Mouse (Mus musculus): ENCODE results near the gene Neurl1b. TPM values are rescaled to one million over a fixed set of nuclear protein-coding genes. Genes with fewer than 3 reads are reported as not detected.

Neurl1b gene
- polyA plus RNA-seq, 1 experiment from 2014 or later: 1.8 TPM

DNA sequence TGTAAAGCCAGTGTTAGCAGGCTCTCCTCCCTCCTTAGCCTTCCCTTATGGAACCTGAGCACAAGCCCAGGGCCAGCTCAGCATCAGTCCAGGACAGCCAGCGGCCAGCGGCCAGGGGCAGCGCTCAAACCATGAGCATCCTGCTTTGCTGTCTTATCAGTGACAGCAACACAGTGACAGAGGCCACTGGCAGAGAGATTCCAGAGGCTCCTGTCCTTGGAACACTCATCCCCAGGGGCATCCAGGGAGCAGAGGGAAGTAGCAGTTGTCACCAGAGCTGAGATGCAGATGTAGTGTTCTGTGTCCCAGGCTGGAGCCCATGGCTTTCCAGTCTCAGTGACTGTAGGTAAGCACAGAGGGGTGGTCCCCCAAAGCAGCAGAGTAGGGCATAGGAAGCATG, 32.5 kb upstream of the Neurl1b start:
- H3K4me2 ChIP-seq (replicated peaks): no peak overlapping the region
- H3K4me1 ChIP-seq (replicated peaks): peaks cover 45% of the 10 kb centered on the region
- ATAC-seq: no peak
- H3K4me3 ChIP-seq (replicated peaks): no peak overlapping the region
- H3K9me3 ChIP-seq: no peaks in the 10 kb centered on the region
- H3K36me3 ChIP-seq: no peaks in the 10 kb centered on the region
- no peak overlapping the region for H3K9ac ChIP-seq
- 63% methylated on average over 3 of the region's 3 CpGs for WGBS
- peak overlapping the region; percentile 86 for H3K27ac ChIP-seq
- no peaks in the 10 kb centered on the region for H3K27me3 ChIP-seq (replicated peaks)

DNA sequence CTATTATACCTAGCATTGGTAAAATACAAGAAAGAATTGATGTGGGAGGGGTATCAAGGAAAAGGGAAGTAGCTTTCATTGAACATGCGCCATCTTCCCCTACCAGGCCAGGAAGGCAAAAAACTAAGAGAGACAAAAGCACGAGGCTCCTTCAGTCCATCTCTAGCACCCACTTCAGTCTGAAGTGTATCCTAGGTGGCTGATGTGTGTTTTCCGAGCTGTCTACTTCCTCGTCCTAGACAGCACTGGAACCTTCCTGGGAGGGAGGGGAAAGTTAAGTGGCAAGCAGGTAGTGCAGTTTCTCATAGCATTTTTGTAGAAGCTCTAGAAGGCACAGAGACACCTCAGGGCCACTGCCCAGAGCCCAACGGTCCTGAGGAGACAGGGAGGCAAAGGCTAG, 31.9 kb upstream of the Neurl1b start:
- peak overlapping the region; percentile 86; the same call in 1 of the 2 replicates for H3K27ac ChIP-seq
- no peak overlapping the region for H3K4me3 ChIP-seq (replicated peaks)
- no peaks in the 10 kb centered on the region for H3K36me3 ChIP-seq
- 69% methylated on average over 5 of the region's 5 CpGs for WGBS
- peaks cover 47% of the 10 kb centered on the region for H3K4me1 ChIP-seq (replicated peaks)
- no peak overlapping the region for H3K4me2 ChIP-seq (replicated peaks)
- no peak for ATAC-seq
- H3K9ac ChIP-seq: no peak overlapping the region
- H3K9me3 ChIP-seq: no peaks in the 10 kb centered on the region
- H3K27me3 ChIP-seq (replicated peaks): no peaks in the 10 kb centered on the region

DNA sequence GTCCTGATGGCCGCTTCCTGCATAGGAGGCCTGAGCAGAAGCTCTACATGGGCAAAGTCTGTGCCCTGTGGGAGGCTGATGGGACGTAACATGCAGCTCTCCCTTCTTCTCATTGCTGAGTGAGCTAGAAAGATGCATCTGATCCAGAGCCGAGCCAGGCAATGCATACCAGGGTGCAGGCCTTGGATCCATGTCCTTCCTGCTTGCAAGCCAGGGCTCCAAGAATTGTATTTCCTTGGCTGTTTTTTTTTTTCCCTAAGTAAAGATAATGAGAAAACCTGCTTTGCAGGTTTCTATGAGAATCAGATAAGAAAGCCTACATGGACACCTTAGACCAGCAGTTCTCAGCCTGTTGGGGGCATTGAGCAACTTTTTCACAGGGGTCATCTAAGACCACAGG, 30.5 kb upstream of the Neurl1b start:
- peak overlapping the region; percentile 41 for H3K27ac ChIP-seq
- 81% methylated on average over 3 of the region's 3 CpGs for WGBS
- H3K4me2 ChIP-seq (replicated peaks): no peak overlapping the region
- H3K27me3 ChIP-seq (replicated peaks): no peaks in the 10 kb centered on the region
- peaks cover 47% of the 10 kb centered on the region for H3K4me1 ChIP-seq (replicated peaks)
- H3K9ac ChIP-seq: no peak overlapping the region
- ATAC-seq: peak; percentile 40
- H3K36me3 ChIP-seq: no peaks in the 10 kb centered on the region
- H3K9me3 ChIP-seq: no peaks in the 10 kb centered on the region
- H3K4me3 ChIP-seq (replicated peaks): no peak overlapping the region

DNA sequence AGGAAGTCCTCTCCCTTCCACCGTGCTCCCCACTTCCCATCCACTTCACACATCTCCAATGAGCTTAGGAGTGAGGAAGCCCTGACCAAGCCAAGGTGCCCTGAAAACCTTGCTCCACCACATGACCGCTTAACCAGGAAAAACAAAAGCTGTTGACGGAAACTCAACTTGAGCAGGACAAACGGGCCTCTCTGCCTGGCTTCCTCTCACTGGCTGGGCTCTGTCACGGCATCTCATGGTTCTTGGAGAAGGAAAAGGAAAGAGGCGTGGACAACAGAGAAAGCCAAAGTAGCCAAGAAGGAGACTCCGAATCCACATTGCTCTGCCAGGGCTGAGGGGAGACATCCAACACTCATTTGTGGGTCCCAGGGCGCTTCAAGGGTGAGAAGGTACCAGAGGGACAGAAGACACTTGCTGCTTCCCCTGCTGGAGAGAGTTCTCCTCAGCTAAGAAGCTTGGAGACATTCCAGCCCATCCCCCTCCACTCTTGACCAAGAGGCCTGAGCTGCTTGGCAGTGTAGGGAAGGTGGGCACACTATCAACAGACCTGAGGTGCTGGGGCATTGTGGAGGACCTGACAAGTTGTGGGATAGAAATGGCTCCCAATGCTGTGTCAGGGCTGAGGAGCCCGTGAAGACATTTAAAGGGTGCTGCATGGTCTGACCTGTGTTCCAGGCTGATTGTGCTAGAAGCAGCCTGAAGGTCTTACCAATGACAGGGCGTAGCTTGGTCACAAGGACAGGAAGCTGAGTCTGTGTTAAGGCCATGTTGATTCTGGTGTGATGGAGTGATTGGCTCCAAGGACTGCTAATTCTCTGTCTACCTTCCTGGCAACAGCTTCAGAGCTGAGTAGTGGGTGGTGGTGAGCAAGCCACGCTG, 29.1 kb upstream of the Neurl1b start:
- H3K4me2 ChIP-seq (replicated peaks): no peak overlapping the region
- no peaks in the 10 kb centered on the region for H3K36me3 ChIP-seq
- WGBS: 85% methylated on average over 11 of the region's 11 CpGs
- H3K4me3 ChIP-seq (replicated peaks): no peak overlapping the region
- H3K27ac ChIP-seq: peak overlapping the region; percentile 29; the same call in 1 of the 2 replicates
- H3K9me3 ChIP-seq: no peaks in the 10 kb centered on the region
- peaks cover 41% of the 10 kb centered on the region for H3K4me1 ChIP-seq (replicated peaks)
- no peak for ATAC-seq
- no peak overlapping the region for H3K9ac ChIP-seq
- no peaks in the 10 kb centered on the region for H3K27me3 ChIP-seq (replicated peaks)

DNA sequence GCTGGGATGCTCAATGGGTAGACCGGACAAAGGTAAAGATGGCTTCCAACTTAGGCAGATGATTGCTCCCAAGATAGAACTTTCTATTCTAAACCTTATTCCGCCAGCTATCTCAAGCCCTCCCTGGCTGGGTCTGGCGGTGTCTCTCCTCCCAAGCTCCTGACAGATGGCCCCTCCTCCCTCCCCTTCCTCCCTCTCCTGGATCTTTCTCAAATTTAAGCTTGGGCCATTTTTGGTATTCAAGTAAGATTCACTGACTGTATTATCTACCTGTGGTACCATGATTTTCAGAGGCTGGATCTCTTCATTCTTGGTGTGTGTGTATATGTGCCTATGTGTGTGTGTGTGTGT, 28.5 kb upstream of the Neurl1b start:
- H3K36me3 ChIP-seq: no peaks in the 10 kb centered on the region
- no peak overlapping the region for H3K27ac ChIP-seq
- no peaks in the 10 kb centered on the region for H3K9me3 ChIP-seq
- H3K27me3 ChIP-seq (replicated peaks): no peaks in the 10 kb centered on the region
- 91% methylated on average over 3 of the region's 3 CpGs for WGBS
- ATAC-seq: no peak
- H3K4me2 ChIP-seq (replicated peaks): no peak overlapping the region
- no peak overlapping the region for H3K4me3 ChIP-seq (replicated peaks)
- H3K9ac ChIP-seq: no peak overlapping the region
- H3K4me1 ChIP-seq (replicated peaks): peaks cover 35% of the 10 kb centered on the region

DNA sequence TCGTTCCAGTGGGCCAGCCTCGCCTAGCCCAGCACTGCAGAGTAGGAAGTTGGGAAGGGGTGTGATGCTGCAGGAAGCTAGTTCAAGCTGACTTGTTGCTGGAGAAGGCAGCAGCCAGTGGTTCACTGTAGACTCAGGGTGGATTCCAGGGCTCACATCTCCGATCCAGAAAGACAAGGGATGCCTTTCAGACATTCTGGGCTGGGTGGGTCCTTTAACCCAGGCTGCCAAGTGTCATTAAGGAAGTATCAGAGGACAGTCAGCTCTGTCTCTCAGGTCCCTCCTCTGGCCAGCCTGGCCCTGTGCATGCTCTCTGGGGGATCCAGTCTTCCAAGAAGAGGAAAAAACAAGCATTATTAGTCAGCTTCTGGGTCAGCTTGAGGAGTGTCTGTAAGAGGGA, 26.5 kb upstream of the Neurl1b start:
- Histone ChIP-seq H3K4me1 (replicated peaks) (0 out of 2 replicates have a peak, but pooled peaks cover 18% of the 10 kb centered on the region), H3K27ac (no peak overlapping the region), H3K4me2 (replicated peaks) (no peak overlapping the region), H3K4me3 (replicated peaks) (no peak overlapping the region), H3K27me3 (replicated peaks) (no peaks in the 10 kb centered on the region), H3K9me3 (no peaks in the 10 kb centered on the region), H3K36me3 (no peaks in the 10 kb centered on the region), H3K9ac (no peak overlapping the region)
- 60% methylated on average over 3 of the region's 3 CpGs for WGBS
- no peak for ATAC-seq

GRCm38 (mm10) chr17:26389241-26389640, 25.4 kb upstream of the Neurl1b start:
- no peak for ATAC-seq
- no peaks in the 10 kb centered on the region for H3K36me3 ChIP-seq
- no peaks in the 10 kb centered on the region for H3K27me3 ChIP-seq (replicated peaks)
- 0 out of 2 replicates have a peak, but pooled peaks cover 10% of the 10 kb centered on the region for H3K4me1 ChIP-seq (replicated peaks)
- no peak overlapping the region for H3K4me3 ChIP-seq (replicated peaks)
- 84% methylated on average over 9 of the region's 9 CpGs for WGBS
- H3K27ac ChIP-seq: no peak overlapping the region
- no peak overlapping the region for H3K4me2 ChIP-seq (replicated peaks)
- no peaks in the 10 kb centered on the region for H3K9me3 ChIP-seq
- no peak overlapping the region for H3K9ac ChIP-seq

DNA sequence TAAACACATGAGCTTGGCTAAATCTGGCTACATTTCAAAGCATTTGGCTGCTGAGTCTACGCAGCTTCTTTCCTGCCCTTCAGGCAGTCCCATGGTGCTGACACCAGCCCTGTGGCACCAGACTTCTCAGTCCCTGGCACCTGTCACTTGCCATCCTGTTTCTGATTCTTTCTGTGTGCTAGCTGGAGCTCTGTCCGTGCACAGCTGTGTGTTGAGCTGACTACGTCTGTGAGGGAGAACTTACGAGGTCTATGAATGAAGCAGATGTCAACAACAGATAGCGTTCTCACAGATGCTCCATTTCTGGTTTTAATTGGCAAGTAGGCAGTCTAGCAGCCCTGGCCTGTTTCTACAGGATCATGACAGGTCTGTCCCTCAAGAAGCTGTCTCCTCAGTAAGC, 24.0 kb upstream of the Neurl1b start:
- Histone ChIP-seq H3K36me3 (no peaks in the 10 kb centered on the region), H3K27ac (no peak overlapping the region), H3K4me1 (replicated peaks) (0 out of 2 replicates have a peak, but pooled peaks cover 10% of the 10 kb centered on the region), H3K4me2 (replicated peaks) (no peak overlapping the region), H3K4me3 (replicated peaks) (no peak overlapping the region), H3K9ac (no peak overlapping the region), H3K27me3 (replicated peaks) (no peaks in the 10 kb centered on the region), H3K9me3 (no peaks in the 10 kb centered on the region)
- no peak for ATAC-seq
- 52% methylated on average over 5 of the region's 5 CpGs for WGBS

DNA sequence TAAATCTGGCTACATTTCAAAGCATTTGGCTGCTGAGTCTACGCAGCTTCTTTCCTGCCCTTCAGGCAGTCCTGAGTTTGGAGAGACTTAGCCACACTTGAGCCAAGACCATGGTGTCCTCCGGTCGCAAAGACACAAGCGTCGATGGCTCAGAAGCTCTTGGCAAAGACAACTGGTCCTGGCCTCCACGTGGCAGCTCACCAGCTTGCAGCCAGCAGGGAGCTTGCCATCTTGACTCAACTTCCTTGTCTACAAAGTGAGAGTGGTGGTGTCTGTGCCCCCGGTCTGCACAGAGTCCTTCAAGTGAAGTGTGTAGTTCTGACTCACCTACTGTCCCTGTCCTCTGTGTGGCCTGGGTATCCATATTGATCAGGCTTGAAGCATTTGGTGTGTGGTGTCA, 22.3 kb upstream of the Neurl1b start:
- no peaks in the 10 kb centered on the region for H3K9me3 ChIP-seq
- WGBS: 85% methylated on average over 7 of the region's 7 CpGs
- no peak for ATAC-seq

GRCm38 (mm10) chr17:26396765-26397164, 17.9 kb upstream of the Neurl1b start:
- ATAC-seq: peak; percentile 50; the same call in 1 of the 2 replicates
- 33% methylated on average over 3 of the region's 3 CpGs for WGBS

More for the DNA sequence above, 22.3 kb upstream of the Neurl1b start:
- Histone ChIP-seq H3K4me1 (replicated peaks) (peaks cover 10% of the 10 kb centered on the region; the same call in 1 of the 2 replicates), H3K4me2 (replicated peaks) (no peak overlapping the region), H3K9ac (no peak overlapping the region), H3K27ac (no peak overlapping the region), H3K4me3 (replicated peaks) (no peak overlapping the region), H3K27me3 (replicated peaks) (no peaks in the 10 kb centered on the region), H3K36me3 (no peaks in the 10 kb centered on the region)

DNA sequence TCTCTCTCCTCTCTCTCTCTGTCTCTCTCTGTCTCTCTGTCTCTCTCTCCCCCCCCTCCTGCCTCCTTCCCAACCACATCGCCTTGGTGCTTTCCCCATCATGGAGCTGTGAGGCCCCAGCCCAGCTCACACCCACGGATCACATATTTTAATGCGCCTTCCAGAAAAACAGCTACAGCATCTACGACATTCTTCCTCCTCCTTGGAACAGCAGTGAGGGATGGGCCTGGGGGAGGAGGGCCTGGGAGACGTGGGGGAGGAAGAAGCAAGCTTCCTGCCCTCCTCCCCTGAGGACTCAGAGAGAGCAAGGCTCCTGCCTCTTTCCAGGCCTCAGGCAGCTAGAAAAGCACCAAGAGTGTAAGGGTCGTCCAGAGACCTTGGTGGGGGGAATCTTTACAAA, 17.3 kb upstream of the Neurl1b start:
- Histone ChIP-seq H3K4me3 (replicated peaks) (no peak overlapping the region), H3K36me3 (no peaks in the 10 kb centered on the region), H3K27ac (peak overlapping the region; percentile 78; the same call in 1 of the 2 replicates), H3K9ac (no peak overlapping the region), H3K4me2 (replicated peaks) (no peak overlapping the region), H3K27me3 (replicated peaks) (no peaks in the 10 kb centered on the region), H3K4me1 (replicated peaks) (peaks cover 4% of the 10 kb centered on the region; the same call in 1 of the 2 replicates), H3K9me3 (no peaks in the 10 kb centered on the region)
- ATAC-seq: peak; percentile 64
- 35% methylated on average over 6 of the region's 6 CpGs for WGBS

More at GRCm38 (mm10) chr17:26396765-26397164, 17.9 kb upstream of the Neurl1b start:
- no peak overlapping the region for H3K9ac ChIP-seq
- no peaks in the 10 kb centered on the region for H3K36me3 ChIP-seq
- no peak overlapping the region for H3K4me2 ChIP-seq (replicated peaks)
- H3K27me3 ChIP-seq (replicated peaks): no peaks in the 10 kb centered on the region
- H3K27ac ChIP-seq: peak overlapping the region; percentile 78
- no peak overlapping the region for H3K4me3 ChIP-seq (replicated peaks)
- H3K9me3 ChIP-seq: no peaks in the 10 kb centered on the region
- peaks cover 4% of the 10 kb centered on the region; the same call in 1 of the 2 replicates for H3K4me1 ChIP-seq (replicated peaks)

GRCm38 (mm10) chr17:26405340-26406100, 9.1 kb upstream of the Neurl1b start:
- H3K9me3 ChIP-seq: no peaks in the 10 kb centered on the region
- H3K4me1 ChIP-seq (replicated peaks): no peaks in the 10 kb centered on the region
- no peaks in the 10 kb centered on the region for H3K27me3 ChIP-seq (replicated peaks)
- ATAC-seq: no peak
- no peaks in the 10 kb centered on the region for H3K36me3 ChIP-seq
- H3K4me3 ChIP-seq (replicated peaks): no peak overlapping the region
- H3K27ac ChIP-seq: no peak overlapping the region
- no peak overlapping the region for H3K4me2 ChIP-seq (replicated peaks)
- WGBS: 80% methylated on average over 10 of the region's 10 CpGs
- H3K9ac ChIP-seq: no peak overlapping the region

Data from intestine, embryonic 15.5 days (tissue).